Mouse (Mus musculus) neural tube, embryonic 15.5 days (tissue): ENCODE data around the gene Chad. TPM values are rescaled to one million over a fixed set of nuclear protein-coding genes. Genes with fewer than 3 reads are reported as not detected.

Experiments used
- ATAC-seq: fragments of 200-750 bp; cut with Nextera tagmentation; 2 replicates; pipeline ENCODE4 v1.8.0; 2017; ENCODE audit warnings: mild to moderate bottlenecking, moderate TSS enrichment, moderate library complexity; ENCODE audit not compliant: low FRiP score
- H3K27ac ChIP-seq: fragments of 300-500 bp; sonication (generic); replicated peaks from 2 replicates; pipeline ENCODE4 v1.5.1; 2015; ENCODE audit warnings: mild to moderate bottlenecking, inconsistent platforms
- H3K27me3 ChIP-seq: fragments of 300-500 bp; sonication (generic); replicated peaks from 2 replicates; pipeline ENCODE4 v1.6.1; 2015; ENCODE audit warnings: inconsistent platforms
- H3K36me3 ChIP-seq: fragments of 300-500 bp; sonication (generic); 2 replicates; pipeline ENCODE4 v1.6.1; 2015; ENCODE audit warnings: inconsistent platforms
- H3K4me1 ChIP-seq: fragments of 300-500 bp; sonication (generic); 2 replicates; pipeline ENCODE4 v1.6.1; 2015; ENCODE audit warnings: inconsistent platforms
- H3K4me2 ChIP-seq: fragments of 300-500 bp; sonication (generic); 2 replicates; pipeline ENCODE4 v1.6.1; 2015; ENCODE audit warnings: inconsistent platforms, mild to moderate bottlenecking, moderate library complexity
- H3K4me3 ChIP-seq: fragments of 300-500 bp; sonication (generic); replicated peaks from 2 replicates; pipeline ENCODE4 v1.5.1; 2015; ENCODE audit warnings: mild to moderate bottlenecking, inconsistent platforms
- H3K9ac ChIP-seq: fragments of 300-500 bp; sonication (generic); replicated peaks from 2 replicates; pipeline ENCODE4 v1.6.1; 2015; ENCODE audit warnings: mild to moderate bottlenecking, inconsistent platforms
- H3K9me3 ChIP-seq: fragments of 300-500 bp; sonication (generic); replicated peaks from 2 replicates; pipeline ENCODE4 v1.6.1; 2016; ENCODE audit warnings: inconsistent platforms
- WGBS: fragments of 180-500 bp; shearing (Covaris S2); methylation state at CpG from one replicate; pipeline ENCODE4 v1.1.7; 2015; ENCODE audit warnings: mixed read lengths; 5-methylcytosine and 5-hydroxymethylcytosine counted together
- polyA plus RNA-seq: library from polyadenylated mRNA; unstranded; fragments of >200 nt; fragmentation: Nextera tagmentation; extraction: Ambion mirVana; gene quantifications from 2 replicates; pipeline ENCODE4 v1.2.1, GENCODE M21; 2015

Gene Chad
- polyA plus RNA-seq, 1 experiment from 2014 or later, result 1.8 TPM

- no peak for ATAC-seq
- Histone ChIP-seq H3K27ac (no peak overlapping the region), H3K9ac (no peak overlapping the region), H3K9me3 (no peaks in the 10 kb centered on the region), H3K36me3 (no peaks in the 10 kb centered on the region), H3K27me3 (peaks cover 11% of the 10 kb centered on the region), H3K4me3 (no peak overlapping the region), H3K4me1 (peaks cover 12% of the 10 kb centered on the region), H3K4me2 (peak overlapping the region; percentile 78; the same call in 1 of the 2 replicates)
- WGBS, result 94% methylated on average over 7 of the region's 7 CpGs
These were observed 35.6 kb downstream of the Chad start for GRCm38 (mm10) chr11:94600447-94600846.

GRCm38 (mm10) chr11:94601321-94602281 is 36.8 kb downstream of the Chad start, which contains the start of gene Acsf2:
Gene Acsf2 (minus strand): TSS chr11:94601871.
- Histone ChIP-seq H3K4me2 (peak within 1 kb of the TSS; percentile 78), H3K9me3 (no peaks in the 10 kb centered on the region), H3K4me3 (peak within 1 kb of the TSS; percentile 41), H3K27ac (peak within 1 kb of the TSS; percentile 29; the same call in 1 of the 2 replicates), H3K4me1 (peaks cover 12% of the 10 kb centered on the region), H3K9ac (peak within 1 kb of the TSS; percentile 41; the same call in 1 of the 2 replicates), H3K27me3 (peaks cover 11% of the 10 kb centered on the region), H3K36me3 (no peaks in the 10 kb centered on the region)
- peak; percentile 66; the same call in 1 of the 2 replicates for ATAC-seq
- WGBS, result under 1% methylated on average over 46 of the region's 52 CpGs

- no peak overlapping the region for H3K4me3 ChIP-seq
- H3K9ac ChIP-seq, result no peak overlapping the region
- 71% methylated on average over 11 of the region's 11 CpGs for WGBS
- H3K4me1 ChIP-seq, result peaks cover 12% of the 10 kb centered on the region
- H3K4me2 ChIP-seq, result peak overlapping the region; percentile 78
- ATAC-seq, result no peak
- no peak overlapping the region for H3K27ac ChIP-seq
- peaks cover 11% of the 10 kb centered on the region for H3K27me3 ChIP-seq
- H3K36me3 ChIP-seq, result no peaks in the 10 kb centered on the region
- no peaks in the 10 kb centered on the region for H3K9me3 ChIP-seq
These were observed 37.6 kb downstream of the Chad start for GRCm38 (mm10) chr11:94602356-94602955.

- Histone ChIP-seq H3K9me3 (no peaks in the 10 kb centered on the region), H3K9ac (no peak overlapping the region), H3K27me3 (0 out of 2 replicates have a peak, but pooled peaks cover 3% of the 10 kb centered on the region), H3K27ac (no peak overlapping the region), H3K4me2 (no peak overlapping the region), H3K4me1 (no peaks in the 10 kb centered on the region), H3K4me3 (no peak overlapping the region), H3K36me3 (no peaks in the 10 kb centered on the region)
- WGBS, result 49% methylated on average over 4 of the region's 4 CpGs
- ATAC-seq, result peak; percentile 61; the same call in 1 of the 2 replicates
These were observed 46.2 kb downstream of the Chad start for GRCm38 (mm10) chr11:94610744-94611740.

- no peak overlapping the region for H3K4me2 ChIP-seq
- no peak overlapping the region for H3K4me3 ChIP-seq
- 0 out of 2 replicates have a peak, but pooled peaks cover 3% of the 10 kb centered on the region for H3K27me3 ChIP-seq
- no peaks in the 10 kb centered on the region for H3K9me3 ChIP-seq
- H3K4me1 ChIP-seq, result no peaks in the 10 kb centered on the region
- 77% methylated on average over 4 of the region's 4 CpGs for WGBS
- H3K36me3 ChIP-seq, result no peaks in the 10 kb centered on the region
- no peak overlapping the region for H3K9ac ChIP-seq
- H3K27ac ChIP-seq, result no peak overlapping the region
- ATAC-seq, result no peak
These were observed 49.8 kb downstream of the Chad start for GRCm38 (mm10) chr11:94614603-94615002.

- ATAC-seq, result no peak
These were observed 50.6 kb downstream of the Chad start for GRCm38 (mm10) chr11:94615494-94615893.

GRCm38 (mm10) chr11:94617646-94618045 is 52.8 kb downstream of the Chad start:
- Histone ChIP-seq H3K4me1 (no peaks in the 10 kb centered on the region), H3K27ac (no peak overlapping the region), H3K9me3 (no peaks in the 10 kb centered on the region), H3K27me3 (0 out of 2 replicates have a peak, but pooled peaks cover 3% of the 10 kb centered on the region), H3K36me3 (no peaks in the 10 kb centered on the region), H3K9ac (no peak overlapping the region), H3K4me3 (no peak overlapping the region), H3K4me2 (no peak overlapping the region)
- ATAC-seq, result no peak
- 96% methylated on average over 2 of the region's 2 CpGs for WGBS

More at GRCm38 (mm10) chr11:94615494-94615893, 50.6 kb downstream of the Chad start:
- Histone ChIP-seq H3K27ac (no peak overlapping the region), H3K9ac (no peak overlapping the region), H3K4me3 (no peak overlapping the region), H3K27me3 (0 out of 2 replicates have a peak, but pooled peaks cover 3% of the 10 kb centered on the region), H3K4me2 (no peak overlapping the region), H3K9me3 (no peaks in the 10 kb centered on the region), H3K36me3 (no peaks in the 10 kb centered on the region), H3K4me1 (no peaks in the 10 kb centered on the region)
- 42% methylated on average over 4 of the region's 4 CpGs for WGBS

Other genes starting within 250 kb of the Chad start
- 124 and 133 TPM in 2 replicates for gene Luc7l3, start 243.1 kb upstream of the Chad start, polyA plus RNA-seq
- 12.5 and 17.7 TPM in 2 replicates for gene Ankrd40, start 237.0 kb upstream of the Chad start, polyA plus RNA-seq
- gene Abcc3, start 172.1 kb upstream of the Chad start, polyA plus RNA-seq, result 1.1 and 1.7 TPM in 2 replicates
- 12.8 and 14.7 TPM in 2 replicates for gene Cacna1g, start 90.8 kb upstream of the Chad start, polyA plus RNA-seq
- gene Spata20, start 78.9 kb upstream of the Chad start, polyA plus RNA-seq, result 0.28 and 0.42 TPM in 2 replicates
- 1.1 and 1.5 TPM in 2 replicates for gene Epn3, start 65.1 kb upstream of the Chad start, polyA plus RNA-seq
- gene Mycbpap, start 43.3 kb upstream of the Chad start, polyA plus RNA-seq, result 2.0 and 2.8 TPM in 2 replicates
- gene Rsad1, start 15.8 kb upstream of the Chad start, polyA plus RNA-seq, result 9.4 and 10.4 TPM in 2 replicates
- 1.1 and 3.2 TPM in 2 replicates for gene Acsf2, start 36.8 kb downstream of the Chad start, polyA plus RNA-seq
- 148 and 163 TPM in 2 replicates for gene Lrrc59, start 64.7 kb downstream of the Chad start, polyA plus RNA-seq
- 146 and 154 TPM in 2 replicates for gene Mrpl27, start 88.7 kb downstream of the Chad start, polyA plus RNA-seq
- 2.3 and 5.3 TPM in 2 replicates for gene Eme1, start 88.9 kb downstream of the Chad start, polyA plus RNA-seq
- gene Xylt2, start 112.5 kb downstream of the Chad start, polyA plus RNA-seq, result 15.4 and 16.8 TPM in 2 replicates
- 0.24 TPM in 1 of 2 replicates, not detected in the other for gene Gm11541, start 139.5 kb downstream of the Chad start, polyA plus RNA-seq
- not detected in 2 replicates for gene Cdc34b, start 176.7 kb downstream of the Chad start, polyA plus RNA-seq
- not detected in 2 replicates for gene Tmem92, start 217.7 kb downstream of the Chad start, polyA plus RNA-seq